Mouse (Mus musculus): ENCODE data around the gene Foxo6. TPM values are rescaled to one million over a fixed set of nuclear protein-coding genes. Genes with fewer than 3 reads are reported as not detected.

Gene Foxo6
- polyA plus RNA-seq, 1 experiment from 2014 or later: not detected

- Histone ChIP-seq H3K27ac (no peak overlapping the region), H3K9ac (no peak overlapping the region), H3K27me3 (peaks cover 3% of the 10 kb centered on the region; the same call in 1 of the 2 replicates), H3K36me3 (no peaks in the 10 kb centered on the region), H3K4me3 (replicated peaks) (no peak overlapping the region), H3K4me2 (no peak overlapping the region), H3K9me3 (replicated peaks) (no peaks in the 10 kb centered on the region), H3K4me1 (replicated peaks) (no peaks in the 10 kb centered on the region)
- DNase-seq (no peak), ATAC-seq (ENCODE audit: low read depth) (no peak)
- 64% methylated on average over 4 of the region's 4 CpGs for WGBS (ENCODE audit: insufficient replicate concordance)
Measured at GRCm38 (mm10) chr4:120316716-120317115, 29.6 kb upstream of the Foxo6 start.

- Histone ChIP-seq H3K4me3 (replicated peaks) (no peak overlapping the region), H3K4me1 (replicated peaks) (no peaks in the 10 kb centered on the region), H3K9me3 (replicated peaks) (no peaks in the 10 kb centered on the region), H3K4me2 (no peak overlapping the region), H3K36me3 (no peaks in the 10 kb centered on the region), H3K27me3 (peaks cover 3% of the 10 kb centered on the region; the same call in 1 of the 2 replicates), H3K27ac (no peak overlapping the region), H3K9ac (no peak overlapping the region)
- DNase-seq: no peak
- ATAC-seq (ENCODE audit: low read depth): no peak
- WGBS (ENCODE audit: insufficient replicate concordance): 34% methylated on average over 3 of the region's 3 CpGs
Measured at GRCm38 (mm10) chr4:120314571-120314970, 27.4 kb upstream of the Foxo6 start.

- Histone ChIP-seq H3K4me1 (replicated peaks) (no peaks in the 10 kb centered on the region), H3K4me2 (no peak overlapping the region), H3K9ac (no peak overlapping the region), H3K27ac (no peak overlapping the region), H3K27me3 (peaks cover 3% of the 10 kb centered on the region; the same call in 1 of the 2 replicates), H3K4me3 (replicated peaks) (no peak overlapping the region), H3K9me3 (replicated peaks) (no peaks in the 10 kb centered on the region), H3K36me3 (no peaks in the 10 kb centered on the region)
- no peak for DNase-seq
- ATAC-seq (ENCODE audit: low read depth): no peak
- WGBS (ENCODE audit: insufficient replicate concordance): 38% methylated on average over 5 of the region's 5 CpGs
Measured at GRCm38 (mm10) chr4:120313309-120313708, 26.2 kb upstream of the Foxo6 start.

GRCm38 (mm10) chr4:120304580-120304979 lies 17.4 kb upstream of the Foxo6 start:
- no peaks in the 10 kb centered on the region for H3K4me1 ChIP-seq (replicated peaks)
- H3K36me3 ChIP-seq: no peaks in the 10 kb centered on the region
- H3K9me3 ChIP-seq (replicated peaks): no peaks in the 10 kb centered on the region
- no peak for DNase-seq
- H3K9ac ChIP-seq: no peak overlapping the region
- ATAC-seq (ENCODE audit: low read depth): no peak
- H3K27ac ChIP-seq: no peak overlapping the region
- peaks cover 8% of the 10 kb centered on the region; the same call in 1 of the 2 replicates for H3K27me3 ChIP-seq
- no peak overlapping the region for H3K4me3 ChIP-seq (replicated peaks)
- 13% methylated on average over 8 of the region's 9 CpGs for WGBS (ENCODE audit: insufficient replicate concordance)
- no peak overlapping the region for H3K4me2 ChIP-seq

GRCm38 (mm10) chr4:120299287-120299686 lies 12.1 kb upstream of the Foxo6 start:
- Histone ChIP-seq H3K4me1 (replicated peaks) (no peaks in the 10 kb centered on the region), H3K4me2 (no peak overlapping the region), H3K27ac (no peak overlapping the region), H3K9ac (no peak overlapping the region), H3K27me3 (peaks cover 15% of the 10 kb centered on the region; the same call in 1 of the 2 replicates), H3K4me3 (replicated peaks) (no peak overlapping the region), H3K9me3 (replicated peaks) (no peaks in the 10 kb centered on the region), H3K36me3 (no peaks in the 10 kb centered on the region)
- no peak for ATAC-seq (ENCODE audit: low read depth)
- 53% methylated on average over 7 of the region's 7 CpGs for WGBS (ENCODE audit: insufficient replicate concordance)
- no peak for DNase-seq

- 56% methylated on average over 11 of the region's 11 CpGs for WGBS (ENCODE audit: insufficient replicate concordance)
- no peak overlapping the region for H3K27ac ChIP-seq
- DNase-seq (no peak), ATAC-seq (ENCODE audit: low read depth) (no peak)
- no peak overlapping the region for H3K9ac ChIP-seq
- peaks cover 41% of the 10 kb centered on the region for H3K27me3 ChIP-seq
- no peak overlapping the region for H3K4me3 ChIP-seq (replicated peaks)
- peaks cover 18% of the 10 kb centered on the region for H3K4me1 ChIP-seq (replicated peaks)
- no peak overlapping the region for H3K4me2 ChIP-seq
- no peaks in the 10 kb centered on the region for H3K36me3 ChIP-seq
- H3K9me3 ChIP-seq (replicated peaks): no peaks in the 10 kb centered on the region
Measured at GRCm38 (mm10) chr4:120291106-120291822, 4.1 kb upstream of the Foxo6 start.

GRCm38 (mm10) chr4:120290486-120290885 lies 3.3 kb upstream of the Foxo6 start:
- H3K27me3 ChIP-seq: peaks cover 49% of the 10 kb centered on the region
- no peak overlapping the region for H3K4me2 ChIP-seq
- no peaks in the 10 kb centered on the region for H3K36me3 ChIP-seq
- no peak overlapping the region for H3K9ac ChIP-seq
- WGBS (ENCODE audit: insufficient replicate concordance): 26% methylated on average over 5 of the region's 5 CpGs
- no peak overlapping the region for H3K4me3 ChIP-seq (replicated peaks)
- H3K27ac ChIP-seq: no peak overlapping the region
- peaks cover 18% of the 10 kb centered on the region for H3K4me1 ChIP-seq (replicated peaks)
- DNase-seq (no peak), ATAC-seq (ENCODE audit: low read depth) (no peak)
- H3K9me3 ChIP-seq (replicated peaks): no peaks in the 10 kb centered on the region

GRCm38 (mm10) chr4:120289181-120289965 lies 2.2 kb upstream of the Foxo6 start:
- H3K9ac ChIP-seq: no peak overlapping the region
- peaks cover 55% of the 10 kb centered on the region for H3K27me3 ChIP-seq
- WGBS (ENCODE audit: insufficient replicate concordance): 41% methylated on average over 3 of the region's 3 CpGs
- no peaks in the 10 kb centered on the region for H3K36me3 ChIP-seq
- peaks cover 18% of the 10 kb centered on the region for H3K4me1 ChIP-seq (replicated peaks)
- H3K9me3 ChIP-seq (replicated peaks): no peaks in the 10 kb centered on the region
- DNase-seq (no peak), ATAC-seq (ENCODE audit: low read depth) (no peak)
- no peak overlapping the region for H3K4me3 ChIP-seq (replicated peaks)
- no peak overlapping the region for H3K27ac ChIP-seq
- no peak overlapping the region for H3K4me2 ChIP-seq

- Histone ChIP-seq H3K4me2 (peak overlapping the region; percentile 89), H3K27me3 (peaks cover 81% of the 10 kb centered on the region), H3K4me1 (replicated peaks) (peaks cover 26% of the 10 kb centered on the region), H3K9me3 (replicated peaks) (no peaks in the 10 kb centered on the region), H3K9ac (peak overlapping the region; percentile 57), H3K36me3 (no peaks in the 10 kb centered on the region), H3K4me3 (replicated peaks) (peak overlapping the region; percentile 61), H3K27ac (no peak overlapping the region)
- DNase-seq: no peak
- 0 out of 2 replicates have a peak, but pooled peaks have one; percentile 3 for ATAC-seq (ENCODE audit: low read depth)
- under 1% methylated on average over 53 of the region's 53 CpGs for WGBS (ENCODE audit: insufficient replicate concordance)
Measured at GRCm38 (mm10) chr4:120286761-120287241, 348 bp downstream of the Foxo6 start.

GRCm38 (mm10) chr4:120285730-120286129 lies 1.4 kb downstream of the Foxo6 start:
- H3K9me3 ChIP-seq (replicated peaks): no peaks in the 10 kb centered on the region
- 50% methylated on average over 1 of the region's 1 CpGs for WGBS (ENCODE audit: insufficient replicate concordance)
- H3K27me3 ChIP-seq: peaks cover 91% of the 10 kb centered on the region
- H3K9ac ChIP-seq: no peak overlapping the region
- no peak overlapping the region for H3K4me2 ChIP-seq
- DNase-seq (no peak), ATAC-seq (ENCODE audit: low read depth) (no peak)
- no peak overlapping the region for H3K27ac ChIP-seq
- H3K4me1 ChIP-seq (replicated peaks): peaks cover 26% of the 10 kb centered on the region
- H3K36me3 ChIP-seq: no peaks in the 10 kb centered on the region
- no peak overlapping the region for H3K4me3 ChIP-seq (replicated peaks)

GRCm38 (mm10) chr4:120285223-120285622 lies 1.9 kb downstream of the Foxo6 start:
- Histone ChIP-seq H3K27me3 (peaks cover 96% of the 10 kb centered on the region), H3K4me1 (replicated peaks) (peaks cover 25% of the 10 kb centered on the region), H3K4me3 (replicated peaks) (no peak overlapping the region), H3K9me3 (replicated peaks) (no peaks in the 10 kb centered on the region), H3K9ac (no peak overlapping the region), H3K4me2 (no peak overlapping the region), H3K36me3 (no peaks in the 10 kb centered on the region), H3K27ac (no peak overlapping the region)
- ATAC-seq (ENCODE audit: low read depth): no peak
- WGBS (ENCODE audit: insufficient replicate concordance): 62% methylated on average over 3 of the region's 3 CpGs
- no peak for DNase-seq
